Comparison of ENCODE assay signal across 12 mouse cellular contexts in the genomic region with DNA sequence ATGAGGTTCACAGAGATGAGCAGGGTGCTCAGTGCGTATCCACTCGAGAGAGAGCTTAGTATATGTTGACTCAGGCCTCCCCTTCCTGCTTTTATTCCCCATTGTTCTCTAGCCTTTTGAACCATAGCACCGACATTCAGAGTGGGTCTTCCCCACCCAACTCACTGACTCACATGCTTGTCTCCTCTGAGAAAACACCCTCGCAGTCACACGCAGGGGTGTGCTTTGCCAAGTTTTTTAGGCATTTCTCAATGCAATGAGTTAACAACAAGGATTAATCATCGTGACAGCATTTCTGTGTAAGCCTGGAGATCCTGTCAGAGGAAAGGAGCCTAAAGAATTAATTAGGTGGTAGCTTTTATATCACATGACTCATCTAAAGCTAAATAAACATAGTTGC. TPM values are rescaled to one million over a fixed set of nuclear protein-coding genes. Genes with fewer than 3 reads are reported as not detected.
A peak's percentile ranks its signal among the peaks of the same experiment; 100 is the strongest.
DNase-seq lines count a peak whose midpoint lies in the region; ATAC-seq lines count a peak whose summit lies in the region.
"Had no signal": no experiment of that assay in that cellular context is flagged by ENCODE, and none has a peak within 500 bp of the region (broad histone marks: within the 10 kb centered on the region; RNA-seq: fewer than 3 reads in every experiment).

No protein-coding gene starts in this region.

- peak; percentile 26 for DNase-seq in gastrocnemius, adult 18-20 months (ENCODE audit: low spot score)
- DNase-seq in gastrocnemius, postnatal 10 days: no peak
- peak; percentile 30 for DNase-seq in ovary, adult 18-20 months (ENCODE audit: low spot score)
- no peak for DNase-seq in ovary, postnatal 36 days (ENCODE audit: low spot score)
- peak; percentile 9 for DNase-seq in layer of hippocampus, adult 9-10 months (ENCODE audit: low spot score)
- DNase-seq in telencephalon, adult 2 months (ENCODE audit: low read depth, low spot score): peak; percentile 45
- no peak for DNase-seq in yolk sac, embryonic 10.5 days (ENCODE audit: low spot score)
- DNase-seq: heart, postnatal 4 days; midbrain, embryonic 14.5 days had no signal

- ATAC-seq in cerebellum, adult (ENCODE audit: insufficient number of reproducible peaks, low FRiP score, low TSS enrichment): no peak

RNA-seq across cellular contexts. Expression of a gene that starts 29.3 kb away (rescaled TPM):
- total RNA-seq in gastrocnemius, adult 18-20 months (2021): under 1 TPM; 0.07 to 0.09 TPM
- under 1 TPM in 1 of 2 experiments, not detected in 1; 0.05 TPM for total RNA-seq in gastrocnemius, postnatal 10 days (2021)
- total RNA-seq: CH12.LX; common myeloid progenitor, adult 5-6 weeks had no signal

Comparison
In these comparisons a context has a peak if more than half of its experiments do, and no peak if none do; other contexts are left out.
1. DNase-seq: peak in gastrocnemius, adult 18-20 months (single experiment), ovary, adult 18-20 months (single experiment), layer of hippocampus, adult 9-10 months (single experiment) and telencephalon, adult 2 months (single experiment); none in gastrocnemius, postnatal 10 days (single experiment), ovary, postnatal 36 days (single experiment) and yolk sac, embryonic 10.5 days (single experiment).